Mouse (Mus musculus) cortical plate, adult 2 months (tissue): ENCODE measurements around the gene Pfdn6.

Experiments
- CTCF ChIP-seq: fragments of 200-500 bp; IDR thresholded peaks from 2 replicates; pipeline ENCODE4 v1.5.1; 2011; ENCODE audit warnings: mild to moderate bottlenecking, control low read depth, low read length; ENCODE audit not compliant: insufficient read depth; ENCODE audit errors: extremely low read depth
- POLR2A ChIP-seq: fragments of 200-500 bp; IDR thresholded peaks from 2 replicates; pipeline ENCODE4 v1.6.1; 2011; ENCODE audit warnings: mild to moderate bottlenecking, low read length, control low read depth; ENCODE audit not compliant: insufficient read depth; ENCODE audit errors: extremely low read depth

- no peak for TF ChIP-seq CTCF
- TF ChIP-seq POLR2A: peak; percentile 46; the same call in 1 of the 2 replicates
Observed at GRCm38 (mm10) chr17:33940206-33940805, at the start of gene Pfdn6, which contains the start of gene Wdr46.
